Mouse (Mus musculus): ENCODE results near the gene Apod.

Apod gene

GRCm38 (mm10) chr16:31278081-31278480, 36.5 kb downstream of the Apod start:
- DNase-seq, result no peak

GRCm38 (mm10) chr16:31276962-31277361, 37.6 kb downstream of the Apod start:
- DNase-seq, result peak; percentile 30 to 55

- peak; percentile 86 to 90 for DNase-seq
These were observed 38.1 kb downstream of the Apod start for GRCm38 (mm10) chr16:31276539-31276938.

- peak; percentile 94 to 96 for DNase-seq
These were observed 39.7 kb downstream of the Apod start, which contains the start of gene Ppp1r2 for GRCm38 (mm10) chr16:31274674-31275460. Gene Ppp1r2 (minus strand): TSS chr16:31275277.

GRCm38 (mm10) chr16:31274084-31274483, 40.5 kb downstream of the Apod start:
- no peak for DNase-seq

- no peak for DNase-seq
These were observed 47.9 kb downstream of the Apod start for GRCm38 (mm10) chr16:31266692-31267091.

GRCm38 (mm10) chr16:31256151-31256550, 58.5 kb downstream of the Apod start:
- no peak for DNase-seq

- DNase-seq, result no peak
These were observed 58.9 kb downstream of the Apod start for GRCm38 (mm10) chr16:31255685-31256084.

- DNase-seq, result no peak
These were observed 65.2 kb downstream of the Apod start for GRCm38 (mm10) chr16:31249401-31249800.

- no peak for DNase-seq
These were observed 65.9 kb downstream of the Apod start for GRCm38 (mm10) chr16:31248717-31249116.

- DNase-seq, result no peak
These were observed 67.2 kb downstream of the Apod start for GRCm38 (mm10) chr16:31247442-31247841.

All from kidney, postnatal 25 days (tissue).